Mouse (Mus musculus) limb, embryonic 15.5 days (tissue): ENCODE results near the gene Ccr1l1. TPM values are rescaled to one million over a fixed set of nuclear protein-coding genes. Genes with fewer than 3 reads are reported as not detected.
"Not testable (repeated sequence)": the region's sequence is repeated elsewhere in the genome, so short reads cannot be mapped to it uniquely, and the experiment has no call there.

ENCODE experiments used
- ATAC-seq: fragments of 200-750 bp; cut with Nextera tagmentation; 2 replicates; pipeline ENCODE4 v1.8.0; 2017; ENCODE audit warnings: low read depth, moderate TSS enrichment; ENCODE audit not compliant: insufficient number of reproducible peaks, low FRiP score, low TSS enrichment
- H3K27ac ChIP-seq: fragments of 300-500 bp; sonication (generic); 2 replicates; pipeline ENCODE4 v1.5.1; 2015; ENCODE audit warnings: moderate library complexity, mild to moderate bottlenecking, inconsistent platforms
- H3K27me3 ChIP-seq: fragments of 300-500 bp; sonication (generic); 2 replicates; pipeline ENCODE4 v1.6.1; 2015; ENCODE audit warnings: inconsistent platforms
- H3K36me3 ChIP-seq: fragments of 300-500 bp; sonication (generic); 2 replicates; pipeline ENCODE4 v1.6.1; 2015; ENCODE audit warnings: inconsistent platforms
- H3K4me1 ChIP-seq: fragments of 300-500 bp; sonication (generic); 2 replicates; pipeline ENCODE4 v1.6.1; 2015; ENCODE audit warnings: inconsistent platforms
- H3K4me2 ChIP-seq: fragments of 300-500 bp; sonication (generic); 2 replicates; pipeline ENCODE4 v1.6.1; 2015; ENCODE audit warnings: mild to moderate bottlenecking, inconsistent platforms
- H3K4me3 ChIP-seq: fragments of 300-500 bp; sonication (generic); 2 replicates; pipeline ENCODE4 v1.5.1; 2015; ENCODE audit warnings: mild to moderate bottlenecking, inconsistent platforms
- H3K9ac ChIP-seq: fragments of 300-500 bp; sonication (generic); 2 replicates; pipeline ENCODE4 v1.6.1; 2015; ENCODE audit warnings: inconsistent platforms
- H3K9me3 ChIP-seq: fragments of 300-500 bp; sonication (generic); 2 replicates; pipeline ENCODE4 v1.6.1; 2016; ENCODE audit warnings: inconsistent platforms
- WGBS: fragments of 180-500 bp; shearing (Covaris S2); methylation state at CpG from one replicate; pipeline ENCODE4 v1.1.7; 2015; 5-methylcytosine and 5-hydroxymethylcytosine counted together
- polyA plus RNA-seq: library from polyadenylated mRNA; unstranded; fragments of >200 nt; fragmentation: Nextera tagmentation; extraction: Ambion mirVana; gene quantifications from 2 replicates; pipeline ENCODE4 v1.2.1, GENCODE M21; 2015

Ccr1l1 gene
- polyA plus RNA-seq, 1 experiment from 2014 or later = not detected

DNA sequence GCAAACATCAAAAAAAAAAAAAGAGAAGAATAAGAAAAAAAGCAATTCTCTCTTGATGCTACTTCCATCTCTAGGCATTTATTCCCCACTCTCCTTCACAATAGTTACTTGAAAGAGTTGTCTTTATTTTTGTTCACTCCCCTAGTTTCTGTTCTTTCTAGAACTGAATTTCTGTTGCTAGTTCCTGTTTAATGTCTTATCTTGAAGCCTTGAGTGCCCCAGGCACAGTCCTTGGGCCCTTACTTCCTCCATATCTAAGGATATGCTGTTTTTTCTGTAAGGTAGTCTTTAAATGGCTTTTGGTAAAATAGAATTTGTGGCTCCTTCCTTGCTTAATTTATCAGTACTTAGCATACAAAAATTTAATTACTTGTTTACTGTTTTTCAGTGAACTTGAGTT is 6.7 kb upstream of the Ccr1l1 start:
- Histone ChIP-seq H3K27me3 (no peaks in the 10 kb centered on the region), H3K27ac (no peak overlapping the region), H3K36me3 (no peaks in the 10 kb centered on the region), H3K4me3 (no peak overlapping the region), H3K9ac (no peak overlapping the region), H3K4me1 (no peaks in the 10 kb centered on the region), H3K9me3 (no peaks in the 10 kb centered on the region), H3K4me2 (no peak overlapping the region)
- ATAC-seq = no peak

DNA sequence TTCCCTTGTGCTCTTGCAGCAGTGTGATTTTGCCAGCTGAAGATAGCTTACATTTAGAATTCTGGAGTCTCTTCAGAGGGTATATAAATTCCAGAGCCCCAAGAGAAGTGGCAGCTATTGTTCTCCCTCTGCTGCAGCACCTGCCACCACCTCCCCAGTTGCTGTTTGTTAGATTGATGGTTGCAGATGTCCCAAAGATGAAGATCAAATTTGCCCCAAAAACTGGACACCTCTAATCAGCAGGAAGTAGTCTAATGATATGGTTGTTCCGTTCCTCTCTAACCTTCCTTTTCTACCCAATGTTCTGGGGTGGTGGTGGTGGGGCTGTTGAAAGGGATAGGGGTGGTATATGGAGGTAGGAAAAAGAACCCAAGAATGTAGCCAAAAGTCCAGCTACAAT is 4.5 kb upstream of the Ccr1l1 start:
- no peaks in the 10 kb centered on the region for H3K27me3 ChIP-seq
- H3K36me3 ChIP-seq = no peaks in the 10 kb centered on the region
- WGBS = 75% methylated on average over 1 of the region's 1 CpGs
- H3K4me2 ChIP-seq = no peak overlapping the region
- H3K9ac ChIP-seq = no peak overlapping the region
- no peaks in the 10 kb centered on the region for H3K4me1 ChIP-seq
- H3K4me3 ChIP-seq = no peak overlapping the region
- no peak for ATAC-seq
- H3K9me3 ChIP-seq = no peaks in the 10 kb centered on the region
- H3K27ac ChIP-seq = no peak overlapping the region

DNA sequence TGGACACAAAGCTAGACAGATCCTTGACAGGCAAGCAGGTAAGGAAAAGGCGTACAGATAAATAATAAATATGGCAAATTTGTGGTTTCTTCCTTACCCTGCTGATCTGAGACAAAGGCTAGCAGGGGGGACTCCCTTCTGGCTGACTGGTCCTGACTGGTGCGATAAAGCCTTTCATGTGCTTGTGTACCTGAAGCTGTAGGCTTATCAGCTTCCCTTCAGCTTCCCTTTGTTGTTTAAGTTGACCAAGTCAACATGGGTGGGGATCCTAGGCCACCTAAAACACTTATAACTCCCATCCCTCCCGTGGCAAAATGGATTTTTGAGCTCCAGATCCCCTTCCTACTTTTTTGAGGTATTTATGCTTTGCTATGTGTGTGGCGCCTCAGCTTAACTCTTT is 3.7 kb upstream of the Ccr1l1 start:
- Histone ChIP-seq H3K27me3 (no peaks in the 10 kb centered on the region), H3K4me3 (no peak overlapping the region), H3K36me3 (no peaks in the 10 kb centered on the region), H3K9ac (no peak overlapping the region), H3K4me2 (no peak overlapping the region), H3K9me3 (no peaks in the 10 kb centered on the region), H3K27ac (no peak overlapping the region), H3K4me1 (no peaks in the 10 kb centered on the region)
- ATAC-seq = no peak
- WGBS = 77% methylated on average over 4 of the region's 4 CpGs

DNA sequence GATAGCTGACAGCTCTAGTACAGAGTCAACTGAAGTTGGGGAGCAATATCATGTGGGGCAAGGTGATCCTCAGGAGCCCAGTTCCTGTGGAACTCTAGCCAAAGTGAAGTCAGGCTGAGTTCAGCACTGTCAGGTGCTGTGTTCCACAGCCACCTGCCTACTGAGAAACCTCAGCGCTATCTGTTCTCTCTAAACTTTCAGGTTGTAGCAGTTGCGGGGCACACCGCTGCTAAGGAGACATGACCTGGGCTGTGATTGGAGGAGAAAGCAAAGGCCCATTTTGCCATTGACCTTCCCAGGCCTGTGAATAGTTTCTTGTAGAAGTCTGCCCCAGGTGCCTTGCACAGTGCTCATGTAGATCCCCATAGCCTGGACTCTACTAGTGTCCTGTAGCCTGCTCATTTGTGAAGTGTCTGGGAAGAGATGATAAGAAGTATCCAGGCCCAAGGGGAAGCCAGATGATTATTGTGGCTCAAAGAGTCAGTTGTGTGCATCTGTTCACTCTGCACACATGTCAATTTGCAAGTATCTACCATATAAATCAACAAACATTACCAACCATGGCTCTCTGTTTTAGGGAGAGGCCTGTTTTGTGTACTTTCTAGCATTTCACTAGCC is 2.8 kb upstream of the Ccr1l1 start:
- H3K9ac ChIP-seq, H3K27ac ChIP-seq, H3K36me3 ChIP-seq, H3K9me3 ChIP-seq, H3K4me1 ChIP-seq, ATAC-seq, H3K27me3 ChIP-seq, H3K4me3 ChIP-seq, H3K4me2 ChIP-seq: not testable (repeated sequence)
- WGBS = no CpG with 5 or more reads among the region's 3 CpGs

DNA sequence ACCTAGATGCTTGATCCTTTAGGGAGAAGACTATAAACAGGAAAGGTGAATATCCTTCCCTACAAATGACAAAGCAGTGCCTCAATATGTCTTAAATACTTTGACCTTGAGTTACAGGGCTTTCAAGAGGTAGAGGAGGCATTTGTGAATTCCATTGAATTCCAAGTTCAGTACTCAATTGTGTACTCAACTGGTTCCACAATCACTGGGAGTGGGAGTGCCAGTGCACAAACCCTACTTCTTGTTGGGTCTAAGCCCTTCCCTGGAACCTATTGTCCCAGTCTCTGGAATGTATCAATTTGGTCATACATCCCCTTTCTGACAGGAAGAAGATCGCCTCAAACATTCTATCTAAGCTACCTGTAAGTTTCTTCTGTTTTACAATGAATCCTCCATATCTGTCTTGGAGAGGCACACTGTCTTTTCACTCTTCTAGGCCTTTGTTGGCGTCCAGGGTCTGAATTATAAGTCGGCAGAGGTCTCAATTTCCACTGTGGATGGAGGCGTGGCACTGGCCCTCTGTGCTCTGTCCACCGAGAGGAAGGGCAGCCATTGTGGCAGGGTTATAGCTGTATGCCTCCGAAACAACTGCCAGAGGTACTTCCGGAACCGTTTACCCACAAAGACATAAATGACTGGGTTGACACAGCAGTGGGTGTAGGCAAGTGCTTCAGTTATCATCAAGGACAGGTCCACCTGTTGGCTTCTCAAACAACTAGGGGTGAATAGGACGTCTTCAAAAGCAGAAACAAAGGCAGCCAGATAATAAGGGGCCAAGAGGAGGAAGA is 1.1 kb downstream of the Ccr1l1 start:
- Histone ChIP-seq H3K27ac (no peak overlapping the region), H3K27me3 (no peaks in the 10 kb centered on the region), H3K9me3 (no peaks in the 10 kb centered on the region), H3K9ac (no peak overlapping the region), H3K4me1 (no peaks in the 10 kb centered on the region), H3K4me2 (no peak overlapping the region), H3K36me3 (no peaks in the 10 kb centered on the region), H3K4me3 (no peak overlapping the region)
- WGBS = 84% methylated on average over 9 of the region's 9 CpGs
- ATAC-seq = no peak

DNA sequence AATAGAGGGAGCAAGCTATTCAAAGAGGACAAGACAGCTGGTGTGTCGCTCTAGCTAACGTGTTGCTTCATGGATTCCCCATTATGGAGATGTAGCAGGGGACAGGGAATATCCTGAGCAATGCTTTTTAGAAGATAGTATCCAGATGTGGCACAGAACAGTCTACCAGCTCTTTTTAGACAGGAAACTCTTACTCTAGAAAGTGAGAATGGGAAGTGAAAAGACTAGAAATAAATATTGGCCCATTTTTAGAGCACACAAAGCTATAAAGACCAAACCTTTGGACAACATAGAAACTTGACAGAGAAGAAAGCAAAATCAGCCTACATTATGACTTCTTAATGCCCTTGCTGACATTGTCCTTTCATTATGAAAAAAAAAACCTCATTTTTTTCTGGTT is 2.6 kb downstream of the Ccr1l1 start:
- no peak overlapping the region for H3K4me2 ChIP-seq
- no peaks in the 10 kb centered on the region for H3K4me1 ChIP-seq
- no peaks in the 10 kb centered on the region for H3K9me3 ChIP-seq
- H3K4me3 ChIP-seq = no peak overlapping the region
- no peak overlapping the region for H3K27ac ChIP-seq
- no peaks in the 10 kb centered on the region for H3K27me3 ChIP-seq
- WGBS = 60% methylated on average over 2 of the region's 2 CpGs
- ATAC-seq = no peak
- H3K9ac ChIP-seq = no peak overlapping the region
- no peaks in the 10 kb centered on the region for H3K36me3 ChIP-seq

DNA sequence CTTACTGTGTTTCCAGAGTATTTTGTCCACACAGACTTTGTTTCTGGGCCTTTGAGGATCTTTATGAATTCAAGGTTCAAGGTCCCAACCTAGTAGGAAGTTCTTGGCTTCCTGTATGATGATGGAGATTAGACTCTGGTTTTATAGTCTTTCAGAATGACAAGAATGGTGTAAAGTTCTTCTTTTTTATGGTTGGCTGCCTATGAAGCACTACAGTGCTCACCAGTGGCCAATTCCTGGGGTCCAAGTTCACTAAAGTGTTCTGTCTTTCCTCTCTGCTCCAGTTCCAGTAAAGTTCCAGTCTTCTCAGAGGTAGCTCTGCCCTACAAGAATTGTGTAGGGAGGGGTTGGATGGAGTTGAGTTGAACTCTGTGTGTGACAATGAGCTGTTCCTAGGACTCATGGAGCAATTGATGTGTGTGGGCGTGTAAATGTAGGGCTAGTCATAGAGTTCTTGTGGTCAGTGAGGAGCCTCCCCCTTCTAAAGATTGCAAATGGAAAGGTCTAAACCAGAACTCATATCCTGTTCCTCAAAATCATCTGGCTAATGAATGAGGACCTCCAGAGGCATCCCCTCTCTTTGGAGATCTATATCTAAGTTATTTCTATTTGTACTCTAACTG is 9.8 kb downstream of the Ccr1l1 start, which contains the start of gene Ccr1:
Ccr1 (minus strand) TSS at position 403 of the 623 bp plus-strand sequence.
- ATAC-seq = no peak
- Histone ChIP-seq H3K36me3 (no peaks in the 10 kb centered on the region), H3K27ac (no peak within 1 kb of the TSS), H3K9ac (no peak within 1 kb of the TSS), H3K4me3 (no peak within 1 kb of the TSS), H3K9me3 (no peaks in the 10 kb centered on the region), H3K27me3 (no peaks in the 10 kb centered on the region), H3K4me1 (no peaks in the 10 kb centered on the region), H3K4me2 (no peak within 1 kb of the TSS)
- WGBS = 89% methylated on average over 1 of the region's 1 CpGs

DNA sequence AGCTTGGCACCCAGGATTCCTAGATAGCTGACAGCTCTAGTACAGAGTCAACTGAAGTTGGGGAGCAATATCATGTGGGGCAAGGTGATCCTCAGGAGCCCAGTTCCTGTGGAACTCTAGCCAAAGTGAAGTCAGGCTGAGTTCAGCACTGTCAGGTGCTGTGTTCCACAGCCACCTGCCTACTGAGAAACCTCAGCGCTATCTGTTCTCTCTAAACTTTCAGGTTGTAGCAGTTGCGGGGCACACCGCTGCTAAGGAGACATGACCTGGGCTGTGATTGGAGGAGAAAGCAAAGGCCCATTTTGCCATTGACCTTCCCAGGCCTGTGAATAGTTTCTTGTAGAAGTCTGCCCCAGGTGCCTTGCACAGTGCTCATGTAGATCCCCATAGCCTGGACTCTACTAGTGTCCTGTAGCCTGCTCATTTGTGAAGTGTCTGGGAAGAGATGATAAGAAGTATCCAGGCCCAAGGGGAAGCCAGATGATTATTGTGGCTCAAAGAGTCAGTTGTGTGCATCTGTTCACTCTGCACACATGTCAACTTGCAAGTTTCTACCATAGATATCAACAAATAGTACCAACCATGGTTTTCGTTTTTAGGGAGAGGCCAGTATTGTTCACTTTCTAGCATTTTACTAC is 11.2 kb downstream of the Ccr1l1 start:
- not testable (repeated sequence) for H3K4me3 ChIP-seq, H3K9me3 ChIP-seq, H3K4me1 ChIP-seq, ATAC-seq, H3K27ac ChIP-seq, H3K36me3 ChIP-seq, H3K27me3 ChIP-seq, H3K4me2 ChIP-seq, H3K9ac ChIP-seq
- WGBS = 85% methylated on average over 1 of the region's 4 CpGs

DNA sequence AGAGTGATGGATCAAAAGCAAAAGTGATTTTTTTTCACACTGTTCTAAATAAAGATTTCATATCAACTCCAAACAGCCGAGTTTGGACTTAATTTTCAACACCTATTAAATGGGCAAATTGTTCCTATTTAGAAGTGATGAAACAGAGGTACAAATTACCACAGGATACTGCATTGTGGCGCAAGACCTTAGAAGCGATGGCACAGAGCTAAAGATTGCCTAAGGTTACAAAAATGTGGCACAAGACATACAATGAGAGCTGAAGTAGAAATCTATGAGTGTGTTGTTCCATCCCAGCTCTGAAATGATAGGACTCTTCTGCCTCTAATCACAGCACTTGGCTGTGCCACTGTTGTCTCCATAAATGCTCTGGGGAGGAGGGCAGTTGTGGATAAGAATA is 13.4 kb downstream of the Ccr1l1 start:
- 69% methylated on average over 3 of the region's 3 CpGs for WGBS
- Histone ChIP-seq H3K27ac (no peak overlapping the region), H3K4me3 (no peak overlapping the region), H3K36me3 (no peaks in the 10 kb centered on the region), H3K4me2 (no peak overlapping the region), H3K4me1 (no peaks in the 10 kb centered on the region), H3K9me3 (no peaks in the 10 kb centered on the region), H3K27me3 (no peaks in the 10 kb centered on the region), H3K9ac (no peak overlapping the region)
- ATAC-seq = no peak

DNA sequence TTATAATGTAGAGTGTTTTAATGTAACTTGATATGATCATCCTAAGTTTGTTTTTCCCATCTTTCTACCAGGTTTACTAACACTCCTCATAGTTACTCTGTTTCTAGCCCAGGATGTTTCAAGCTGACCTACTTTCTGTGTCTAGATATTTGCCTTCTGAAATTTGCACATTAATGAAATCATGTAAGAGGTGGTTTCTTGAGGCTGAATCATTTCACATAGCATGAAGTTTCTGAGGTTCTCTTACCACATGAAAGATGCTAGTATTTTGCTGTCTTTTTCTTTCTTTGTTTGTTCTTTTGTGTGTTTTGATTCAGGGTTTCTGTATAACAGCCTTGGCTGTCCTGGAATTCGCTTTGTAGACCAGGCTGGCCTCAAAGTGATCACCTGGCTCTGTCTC is 18.0 kb downstream of the Ccr1l1 start:
- WGBS = 82% methylated on average over 1 of the region's 1 CpGs
- H3K36me3 ChIP-seq = no peaks in the 10 kb centered on the region
- H3K27me3 ChIP-seq = no peaks in the 10 kb centered on the region
- H3K4me3 ChIP-seq = no peak overlapping the region
- no peak overlapping the region for H3K4me2 ChIP-seq
- no peaks in the 10 kb centered on the region for H3K9me3 ChIP-seq
- no peak for ATAC-seq
- H3K4me1 ChIP-seq = no peaks in the 10 kb centered on the region
- H3K9ac ChIP-seq = no peak overlapping the region
- no peak overlapping the region for H3K27ac ChIP-seq

DNA sequence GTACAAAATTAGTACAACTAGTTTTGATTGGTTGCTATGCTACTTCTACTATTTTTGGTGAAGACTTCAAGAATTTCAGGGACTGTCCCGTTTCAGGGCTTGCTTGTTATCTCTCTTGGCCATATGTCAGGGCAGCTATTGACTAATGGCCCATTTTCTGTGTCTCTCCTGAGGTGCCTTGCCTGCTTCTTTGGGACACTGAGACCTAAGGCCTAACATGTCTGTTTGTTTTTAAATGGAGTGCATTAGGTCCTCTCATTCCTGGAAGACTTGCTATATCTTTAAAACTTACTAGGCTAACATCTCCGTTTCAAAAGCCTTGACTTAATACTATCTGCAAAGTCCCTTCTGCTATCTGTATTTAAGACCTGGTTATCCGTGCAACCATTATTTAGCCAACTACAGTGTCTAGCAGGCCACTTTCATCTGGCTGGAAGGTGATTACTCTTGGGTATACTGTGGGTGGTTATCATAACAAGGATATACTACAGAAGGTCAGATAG is 20.2 kb downstream of the Ccr1l1 start:
- no peak overlapping the region for H3K9ac ChIP-seq
- H3K9me3 ChIP-seq = no peaks in the 10 kb centered on the region
- no peaks in the 10 kb centered on the region for H3K4me1 ChIP-seq
- WGBS = 75% methylated on average over 3 of the region's 3 CpGs
- H3K4me2 ChIP-seq = no peak overlapping the region
- no peak for ATAC-seq
- no peaks in the 10 kb centered on the region for H3K36me3 ChIP-seq
- no peak overlapping the region for H3K27ac ChIP-seq
- H3K27me3 ChIP-seq = no peaks in the 10 kb centered on the region
- H3K4me3 ChIP-seq = no peak overlapping the region

DNA sequence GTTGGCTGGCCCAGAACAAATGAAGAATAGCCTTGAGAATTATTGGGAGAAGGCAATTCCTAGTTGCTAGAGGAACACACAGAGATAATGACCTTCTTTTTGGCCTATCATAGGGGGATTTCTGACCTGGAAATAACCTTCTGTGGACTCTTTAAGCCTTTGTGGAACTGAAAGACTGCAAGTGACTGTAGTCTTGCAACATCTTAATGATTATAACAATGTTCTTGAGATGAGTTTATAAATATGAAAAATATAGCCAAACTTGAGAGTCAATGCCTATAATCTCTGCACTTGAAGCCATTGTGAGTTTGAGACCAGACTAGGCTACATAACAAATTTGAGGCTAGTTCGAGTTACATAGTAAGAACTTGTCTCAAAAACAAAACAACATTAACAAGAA is 21.3 kb downstream of the Ccr1l1 start:
- no peak for ATAC-seq
- no peaks in the 10 kb centered on the region for H3K4me1 ChIP-seq
- no peak overlapping the region for H3K27ac ChIP-seq
- no peaks in the 10 kb centered on the region for H3K9me3 ChIP-seq
- 65% methylated on average over 1 of the region's 1 CpGs for WGBS
- H3K36me3 ChIP-seq = no peaks in the 10 kb centered on the region
- H3K9ac ChIP-seq = no peak overlapping the region
- no peak overlapping the region for H3K4me3 ChIP-seq
- no peak overlapping the region for H3K4me2 ChIP-seq
- no peaks in the 10 kb centered on the region for H3K27me3 ChIP-seq
